Mouse (Mus musculus) cerebellum, adult 8-10 months (tissue): Measurements from ENCODE around the gene Csmd2.
"Not testable (repeated sequence)": the region's sequence is repeated elsewhere in the genome, so short reads cannot be mapped to it uniquely, and the experiment has no call there.

ENCODE experiments used
- DNase-seq: peaks from one replicate; pipeline ENCODE4 v3.0.0; 2022

Gene Csmd2

DNA sequence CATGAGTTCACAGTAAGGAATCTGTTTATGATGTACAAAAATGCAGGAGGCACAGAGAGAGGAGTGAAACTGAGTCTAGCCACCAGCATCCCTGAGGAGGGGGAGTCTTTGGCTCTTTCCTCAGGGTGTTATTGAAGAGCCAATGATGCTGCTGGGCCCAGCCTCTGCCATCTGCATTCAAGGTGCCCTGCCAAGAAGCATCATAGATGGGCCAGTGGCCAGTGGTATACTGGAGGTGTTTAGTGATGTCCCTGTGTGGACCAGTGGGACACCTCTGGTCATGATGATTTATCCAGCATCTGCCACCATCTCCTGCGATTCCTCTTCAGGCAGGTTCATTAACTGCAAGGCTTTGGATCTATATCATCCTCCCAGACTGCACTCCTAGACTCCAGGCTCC lies 61.1 kb downstream of the Csmd2 start:
- DNase-seq, result no peak

DNA sequence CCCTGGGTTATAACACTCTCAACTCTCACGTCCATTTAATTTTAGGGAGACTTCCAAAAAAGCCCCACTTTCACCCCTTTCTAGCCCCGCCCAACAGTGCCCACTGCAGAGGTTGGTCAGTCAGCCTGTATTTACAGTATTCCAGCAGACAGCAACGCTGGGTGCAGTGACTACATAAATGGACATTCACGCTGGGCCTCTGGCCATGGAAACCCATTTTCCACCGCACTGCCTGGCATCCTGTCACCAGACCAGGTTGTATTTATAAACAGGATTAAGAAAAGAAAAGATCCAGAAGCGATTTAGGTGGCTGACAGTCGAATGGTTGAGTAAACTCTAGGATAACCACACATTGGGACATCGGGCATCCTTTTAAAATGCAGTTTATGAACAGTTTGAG lies 65.0 kb downstream of the Csmd2 start:
- no peak for DNase-seq

DNA sequence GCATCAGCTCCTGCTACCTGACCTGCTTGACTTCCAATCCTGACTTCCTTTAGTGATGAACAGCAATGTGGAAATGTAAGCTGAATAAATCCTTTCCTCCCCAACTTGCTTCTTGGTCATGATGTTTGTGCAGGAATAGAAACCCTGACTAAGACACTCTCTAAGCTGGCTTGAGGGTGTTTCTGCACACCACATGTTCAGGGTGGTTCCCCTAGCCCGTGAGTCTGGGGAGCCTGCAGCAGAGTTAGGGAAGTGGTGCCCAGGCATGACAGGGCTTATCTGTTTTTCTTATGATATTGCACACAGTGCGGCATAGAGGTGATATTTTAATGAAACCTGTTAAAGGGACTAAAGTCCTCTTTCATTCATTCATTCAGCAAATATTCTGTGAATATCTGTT lies 73.6 kb downstream of the Csmd2 start:
- DNase-seq, result not testable (repeated sequence)

- no peak for DNase-seq
Observed at GRCm38 (mm10) chr4:128067189-128067588, 79.5 kb downstream of the Csmd2 start.

GRCm38 (mm10) chr4:128084466-128084865 lies 96.8 kb downstream of the Csmd2 start:
- DNase-seq, result no peak

GRCm38 (mm10) chr4:128085096-128085495 lies 97.4 kb downstream of the Csmd2 start:
- DNase-seq, result no peak

DNA sequence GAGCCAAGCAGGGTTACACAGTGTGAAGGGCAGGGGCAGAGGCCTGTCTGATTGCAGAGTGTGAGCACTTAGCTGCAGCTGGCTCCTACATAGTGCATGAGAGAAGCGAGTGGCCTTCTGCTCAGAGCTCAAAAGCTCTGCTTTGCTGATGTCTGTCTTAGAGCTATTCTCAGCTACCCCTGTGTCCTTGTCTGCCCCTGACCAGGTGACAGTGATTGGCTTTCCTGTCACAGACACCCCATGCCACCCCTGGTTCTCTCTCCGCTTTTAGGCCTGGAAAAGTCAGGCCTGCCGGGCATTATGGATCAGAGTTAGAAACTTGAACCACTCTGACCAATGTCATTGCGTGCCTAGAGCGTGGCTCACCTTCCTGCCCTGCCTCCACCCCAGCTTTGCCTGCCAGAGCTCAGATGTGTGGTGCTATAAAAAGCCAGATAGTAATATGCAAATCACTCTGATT lies 99.5 kb downstream of the Csmd2 start:
- no peak for DNase-seq

DNA sequence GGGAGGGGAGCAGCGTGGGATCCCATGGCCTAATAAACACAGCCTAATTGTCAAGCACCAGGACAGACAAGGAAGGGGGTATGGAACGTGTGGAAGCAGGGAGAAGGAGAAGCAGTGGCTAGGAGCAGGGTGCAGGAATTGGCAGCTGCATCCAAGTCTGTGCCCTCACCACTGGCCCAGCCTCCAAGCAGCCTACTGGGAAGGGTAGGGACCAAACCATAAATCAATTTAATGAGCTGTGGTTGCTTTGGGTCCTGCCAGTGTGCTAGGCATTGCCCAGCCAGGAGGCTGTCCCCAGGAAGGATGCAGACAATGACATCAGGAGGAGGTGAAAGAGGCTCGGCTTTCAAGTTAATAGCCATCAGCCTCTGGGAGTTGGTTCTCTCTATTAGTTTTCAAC lies 100.0 kb downstream of the Csmd2 start:
- DNase-seq, result no peak

DNA sequence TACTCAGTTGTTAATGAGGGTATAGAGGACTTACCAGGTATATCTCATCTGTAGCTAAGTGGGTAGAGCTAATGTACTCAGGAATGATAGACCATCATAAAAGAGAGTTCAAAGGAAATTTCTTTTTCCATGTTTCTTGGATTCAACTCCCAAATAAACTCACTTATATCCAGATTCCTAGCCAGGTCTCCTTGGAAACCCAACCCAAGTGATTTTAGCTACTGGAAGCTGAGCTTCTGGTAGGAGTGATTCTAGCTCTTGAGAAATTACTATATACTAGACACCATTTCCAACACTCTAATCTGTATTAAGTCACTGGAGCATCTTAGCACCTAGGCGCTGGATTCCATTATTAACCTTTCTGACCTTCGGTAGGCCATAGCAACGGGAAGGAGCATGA lies 100.6 kb downstream of the Csmd2 start:
- DNase-seq, result no peak

GRCm38 (mm10) chr4:128091938-128092337 lies 104.3 kb downstream of the Csmd2 start:
- DNase-seq, result no peak

- DNase-seq, result no peak
Observed at GRCm38 (mm10) chr4:128099515-128099914, 111.9 kb downstream of the Csmd2 start.

- no peak for DNase-seq
Observed at GRCm38 (mm10) chr4:128100541-128100940, 112.9 kb downstream of the Csmd2 start.

GRCm38 (mm10) chr4:128116331-128116730 lies 128.7 kb downstream of the Csmd2 start:
- no peak for DNase-seq

DNA sequence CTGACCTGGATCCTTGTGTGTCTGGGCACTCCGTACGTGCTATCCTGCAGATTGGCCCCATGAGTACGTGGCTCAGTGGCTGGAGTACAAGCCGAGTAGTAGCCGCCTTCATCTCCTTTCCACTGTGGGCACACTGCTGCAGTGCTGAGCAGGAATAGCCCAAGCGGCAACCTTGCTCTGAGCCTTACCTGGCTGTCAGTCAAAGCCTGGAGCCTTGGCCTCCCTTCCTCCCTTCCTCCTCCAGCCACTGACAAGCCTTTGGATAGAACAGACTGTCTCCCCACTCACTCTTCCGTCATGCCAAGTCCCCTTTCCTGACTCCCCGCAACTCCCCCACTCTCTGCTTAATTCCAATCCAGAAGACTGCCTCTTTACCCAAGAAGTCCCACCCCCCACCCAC lies 135.6 kb downstream of the Csmd2 start:
- DNase-seq, result no peak

DNA sequence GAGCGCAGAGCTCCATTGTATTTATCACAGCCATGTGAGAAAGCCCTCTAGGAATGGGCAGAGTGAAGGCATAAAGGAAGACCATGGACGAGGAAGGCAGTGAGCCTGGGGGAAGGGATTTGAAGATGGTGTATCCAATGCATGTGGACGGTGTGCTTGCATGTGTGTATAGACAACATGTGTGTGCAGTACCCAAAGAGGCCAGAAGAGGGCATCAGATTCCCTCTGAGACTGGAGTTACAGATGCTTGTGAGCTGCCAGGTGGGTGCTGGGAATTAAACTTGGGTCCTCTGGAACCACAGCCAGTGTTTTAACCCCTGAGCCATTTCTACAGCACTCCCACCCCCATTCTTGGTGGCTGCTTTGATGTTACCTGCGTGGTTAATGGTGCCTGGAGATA lies 137.1 kb downstream of the Csmd2 start:
- DNase-seq, result no peak

GRCm38 (mm10) chr4:128128546-128128945 lies 140.9 kb downstream of the Csmd2 start:
- no peak for DNase-seq

DNA sequence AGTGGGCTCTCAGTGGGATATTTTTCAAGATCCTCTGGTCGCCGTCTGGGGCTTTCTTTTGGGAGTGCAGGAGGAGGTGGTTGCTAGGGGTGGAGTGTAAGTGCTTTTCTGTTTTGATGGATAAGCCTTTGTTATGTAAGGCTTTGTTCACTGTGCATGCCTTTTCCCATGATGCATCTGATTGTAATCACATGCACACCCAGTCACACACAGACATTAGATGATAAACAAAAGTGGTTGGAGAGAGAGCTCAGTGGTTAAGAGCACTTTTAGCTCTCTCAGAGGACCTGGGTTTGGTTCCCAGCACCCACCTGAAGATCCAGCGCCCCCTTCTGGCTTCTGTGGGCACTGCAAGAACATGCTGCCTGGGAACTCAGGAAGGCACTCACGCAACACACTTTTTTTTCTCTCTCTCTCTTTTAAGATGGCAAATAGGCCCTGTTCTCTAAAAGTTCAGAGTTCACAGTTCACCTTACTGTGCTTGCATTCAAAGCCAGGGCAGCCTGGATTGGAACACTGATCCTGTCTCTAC lies 143.0 kb downstream of the Csmd2 start:
- no peak for DNase-seq

DNA sequence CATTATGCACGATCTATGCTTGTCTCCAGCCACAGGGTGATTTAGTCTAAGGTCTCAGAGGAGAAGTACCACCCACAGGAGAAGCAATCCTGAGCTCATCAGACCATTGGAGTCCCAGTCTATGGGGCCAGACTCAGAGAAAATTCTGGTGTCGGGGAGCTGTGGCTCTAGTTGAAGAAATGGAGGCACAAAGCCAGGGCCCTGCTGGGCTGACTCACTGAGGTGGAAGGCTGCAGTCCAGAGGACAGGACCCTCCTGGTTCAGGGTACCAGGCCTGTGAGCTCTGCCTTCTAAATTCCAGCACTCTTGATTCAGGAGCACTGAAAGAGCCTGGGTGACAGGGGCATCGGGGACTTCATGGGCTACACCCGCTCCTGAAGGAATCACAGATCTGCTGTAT lies 144.0 kb downstream of the Csmd2 start:
- DNase-seq, result no peak

DNA sequence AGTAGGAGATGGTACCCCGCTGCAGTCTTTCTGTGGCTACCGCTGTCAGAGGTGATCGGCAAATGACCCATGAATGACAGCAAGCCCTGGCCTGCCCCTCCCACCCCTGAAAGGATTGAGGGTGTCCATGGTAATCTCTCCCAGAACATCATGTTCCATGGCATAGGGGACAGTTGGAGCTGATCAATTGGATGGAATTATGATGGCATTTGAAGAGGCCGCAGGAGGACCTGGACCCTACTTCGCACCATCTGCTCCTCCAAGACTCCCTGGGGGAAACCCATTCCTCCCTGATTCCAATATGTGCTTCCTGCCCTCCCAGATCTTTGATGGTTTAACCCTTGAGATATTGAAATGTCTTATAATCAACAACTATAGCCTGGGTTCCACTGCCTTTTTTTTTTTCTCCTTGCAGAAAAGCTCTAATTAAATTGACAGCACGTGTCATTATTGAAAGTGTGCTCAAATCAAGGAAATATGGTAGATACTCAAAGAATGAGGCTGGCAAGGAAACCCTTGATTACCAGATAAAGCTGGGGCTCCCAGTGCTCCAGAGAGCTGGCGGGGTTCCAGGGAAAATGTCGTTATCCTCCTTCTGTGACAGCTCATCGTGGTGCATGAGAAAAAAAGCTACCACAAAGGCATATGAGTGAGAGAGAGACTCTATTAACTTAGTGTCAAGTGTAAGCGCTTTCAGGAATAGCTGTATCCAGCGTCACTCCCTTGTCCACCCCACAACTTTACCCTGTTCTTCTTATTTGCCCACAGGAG lies 145.4 kb downstream of the Csmd2 start:
- no peak for DNase-seq

DNA sequence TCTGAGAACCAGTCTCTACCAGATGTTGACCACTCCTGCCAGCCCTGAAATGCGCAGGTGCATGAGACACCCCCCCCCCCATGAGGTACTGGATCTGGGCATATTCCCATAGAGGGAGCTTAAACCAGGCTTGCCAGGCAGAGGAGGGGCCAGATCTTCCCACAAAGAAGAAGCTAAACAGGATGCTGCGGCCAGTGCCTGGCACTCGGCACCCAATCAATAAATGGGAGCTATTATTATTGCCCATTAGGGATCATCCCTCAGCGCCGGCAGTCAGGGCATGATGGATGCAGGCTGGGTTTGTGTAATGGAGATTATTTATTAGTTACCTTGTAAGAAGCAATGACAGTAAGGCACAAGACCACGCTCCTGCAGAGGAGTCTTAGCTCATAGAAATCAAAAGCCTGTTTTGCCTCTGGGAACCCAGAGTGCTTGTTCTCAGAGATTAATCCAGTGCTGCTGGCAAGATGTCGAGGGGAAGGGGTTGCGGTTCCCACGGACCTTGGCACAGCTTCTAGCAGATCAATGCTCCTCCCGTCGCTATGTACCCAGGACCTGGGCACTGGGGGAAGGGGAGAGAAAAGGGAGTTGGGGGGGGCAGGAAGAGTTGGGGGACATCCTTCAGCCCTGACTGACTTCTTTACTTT lies 146.8 kb downstream of the Csmd2 start:
- DNase-seq, result no peak

DNA sequence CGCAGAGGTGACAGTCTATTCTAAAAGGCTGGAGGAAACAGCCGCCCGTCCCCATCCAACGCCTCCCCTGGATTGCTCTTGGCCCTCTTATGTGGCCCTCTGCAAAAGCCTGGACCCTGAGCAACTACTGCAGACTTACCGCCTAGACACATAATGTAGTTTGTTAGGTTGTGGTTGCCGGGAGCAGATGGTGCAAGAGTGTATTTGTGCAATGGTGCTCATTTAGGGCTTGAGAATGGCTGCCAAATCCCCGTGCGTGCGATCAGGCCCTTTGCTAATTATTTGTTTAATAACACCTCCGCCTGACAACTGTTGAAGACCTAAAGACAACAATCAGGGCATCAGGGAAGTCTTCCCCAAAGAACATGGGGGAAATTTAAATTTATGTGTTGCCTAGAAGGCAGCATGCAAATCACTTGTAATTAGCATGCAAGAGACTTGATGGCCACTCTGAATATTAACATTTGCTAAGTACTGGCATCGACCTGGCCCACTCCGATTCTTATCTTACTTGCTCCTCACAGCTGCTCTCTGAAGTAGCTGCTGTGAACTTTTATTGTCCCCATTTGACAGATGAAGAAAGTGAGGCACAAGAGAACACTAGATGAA lies 147.5 kb downstream of the Csmd2 start:
- DNase-seq, result no peak

GRCm38 (mm10) chr4:128139991-128140390 lies 152.3 kb downstream of the Csmd2 start:
- no peak for DNase-seq

DNA sequence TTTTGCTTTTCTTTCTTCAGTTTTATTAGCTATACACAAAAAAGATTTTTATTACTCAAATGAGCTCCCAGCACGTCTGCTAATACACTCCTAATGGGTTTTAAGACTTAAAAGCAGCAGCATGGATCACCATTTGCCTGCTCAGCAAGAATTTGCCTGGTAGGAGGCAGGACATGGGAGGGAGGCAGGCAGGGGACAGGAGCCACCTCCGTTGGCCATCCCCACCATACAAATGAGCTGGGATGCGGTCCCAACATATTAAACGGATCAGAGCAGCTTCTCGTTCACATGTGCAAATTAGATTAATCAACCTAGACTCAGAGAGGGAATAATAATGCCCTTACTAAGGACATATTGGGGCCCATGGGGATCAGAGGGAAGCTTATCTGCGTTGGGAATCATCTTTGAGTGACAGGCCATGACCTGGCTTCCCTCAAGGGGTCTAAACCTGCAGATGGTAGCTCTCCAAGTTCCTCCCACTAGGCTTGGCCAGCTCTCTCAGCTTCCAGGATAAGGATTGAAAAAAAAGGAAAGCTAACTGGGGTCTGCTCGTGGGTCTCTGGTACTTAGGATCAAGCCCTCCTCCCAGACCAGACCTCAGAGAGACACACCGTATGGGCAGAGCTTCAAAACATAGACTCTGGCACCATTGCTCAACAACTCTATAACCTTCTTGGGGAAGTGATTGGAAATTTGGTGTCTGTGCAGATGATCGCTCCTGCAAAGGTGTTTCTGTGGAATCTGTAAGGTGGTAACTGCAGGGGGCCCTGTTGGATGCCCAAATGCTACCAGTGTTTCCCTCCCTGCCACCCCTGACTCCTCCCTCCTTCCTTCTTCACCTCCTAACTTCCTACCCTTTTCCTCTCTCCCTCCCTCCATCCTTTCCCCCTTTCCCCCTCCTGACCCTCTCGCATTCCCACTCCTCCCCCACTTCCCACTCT lies 153.8 kb downstream of the Csmd2 start:
- DNase-seq, result no peak
